ENCODE assay signal across 8 mouse cellular contexts in genomic region chr9:122865697-122866166, GRCm38 (mm10). TPM values are rescaled to one million over a fixed set of nuclear protein-coding genes. Genes with fewer than 3 reads are reported as not detected.
DNase-seq lines count a peak whose midpoint lies in the region; ATAC-seq lines count a peak whose summit lies in the region.

Gene Zfp445 (minus strand): TSS chr9:122866006.

- peaks cover 3% of the 10 kb centered on the region; the same call in 1 of the 2 replicates for H3K9me3 ChIP-seq in forebrain, embryonic 14.5 days (replicated peaks; ENCODE audit: control insufficient read depth, low read length)
- H3K9me3 ChIP-seq in neural tube, embryonic 15.5 days (replicated peaks), result no peaks in the 10 kb centered on the region; the same call in 1 of the 2 replicates

- peak within 1 kb of the TSS; percentile 65 for H3K4me2 ChIP-seq in forebrain, embryonic 14.5 days (ENCODE audit: low read length)
- peak within 1 kb of the TSS; percentile 60 for H3K4me2 ChIP-seq in neural tube, embryonic 15.5 days

- peak within 1 kb of the TSS; percentile 71 for H3K4me3 ChIP-seq in forebrain, embryonic 14.5 days (ENCODE audit: low read depth, low read length)
- H3K4me3 ChIP-seq in neural tube, embryonic 15.5 days (replicated peaks), result peak within 1 kb of the TSS; percentile 87

- H3K36me3 ChIP-seq in forebrain, embryonic 14.5 days (ENCODE audit: control insufficient read depth, insufficient read depth, low read length), result peaks cover 15% of the 10 kb centered on the region
- peaks cover 19% of the 10 kb centered on the region for H3K36me3 ChIP-seq in neural tube, embryonic 15.5 days

- under 1% methylated on average over 34 of the region's 34 CpGs for WGBS in forebrain, embryonic 14.5 days
- WGBS in neural tube, embryonic 15.5 days, result under 1% methylated on average over 34 of the region's 34 CpGs

- peaks cover 10% of the 10 kb centered on the region for H3K4me1 ChIP-seq in forebrain, embryonic 14.5 days (ENCODE audit: control insufficient read depth, insufficient read depth, low read length)
- peaks cover 27% of the 10 kb centered on the region for H3K4me1 ChIP-seq in neural tube, embryonic 15.5 days

- H3K9ac ChIP-seq in forebrain, embryonic 14.5 days (ENCODE audit: low read length), result peak within 1 kb of the TSS; percentile 91
- peak within 1 kb of the TSS; percentile 82 for H3K9ac ChIP-seq in neural tube, embryonic 15.5 days (replicated peaks)

- H3K27me3 ChIP-seq in forebrain, embryonic 14.5 days (replicated peaks; ENCODE audit: control insufficient read depth, insufficient read depth, low read length), result no peaks in the 10 kb centered on the region
- H3K27me3 ChIP-seq in neural tube, embryonic 15.5 days (replicated peaks), result no peaks in the 10 kb centered on the region

- 0 out of 2 replicates have a peak within 1 kb of the TSS, but pooled peaks have one; percentile 6 for H3K27ac ChIP-seq in forebrain, embryonic 14.5 days (ENCODE audit: low read depth, low read length)
- peak within 1 kb of the TSS; percentile 84 for H3K27ac ChIP-seq in neural tube, embryonic 15.5 days (replicated peaks)

- DNase-seq in ES-CJ7 (ENCODE audit: low read depth, low spot score), result peak; percentile 88
- DNase-seq in cerebellum, adult 11 months, result peak; percentile 72
- DNase-seq in forebrain, embryonic 14.5 days (ENCODE audit: low spot score), result peak; percentile 95
- DNase-seq in heart, postnatal 14 days, result peak; percentile 72 to 81
- DNase-seq in layer of hippocampus, adult 11-12 months (ENCODE audit: low spot score), result peak; percentile 76
- peak; percentile 82 to 85 for DNase-seq in lung, adult 18-20 months
- DNase-seq in testis, postnatal 14 days (ENCODE audit: low spot score), result peak; percentile 84

- intact Hi-C loops in heart, postnatal 14 days (cut with DNase I), result loop anchor here (2.0 kb wide), 1 partner anchor 61 kb away; the partner anchor contains the start of gene Tcaim

- peak; percentile 94 for ATAC-seq in forebrain, embryonic 14.5 days
- peak; percentile 93 for ATAC-seq in neural tube, embryonic 15.5 days (ENCODE audit: low FRiP score)

RNA-seq across cellular contexts. Expression of gene Zfp445, which starts in this region (rescaled TPM):
- polyA plus RNA-seq in forebrain, embryonic 14.5 days (2014; fragmentation: Nextera tagmentation; extraction: Ambion mirVana), result 63.1 and 79.1 TPM in 2 replicates
- total RNA-seq in heart, postnatal 14 days (2021), result 100 to 1,000 TPM; 109 to 113 TPM
- 90.1 and 96.7 TPM in 2 replicates for polyA plus RNA-seq in neural tube, embryonic 15.5 days (2015; fragmentation: Nextera tagmentation; extraction: Ambion mirVana)

Comparison
In these comparisons a context has a peak if more than half of its experiments do, and no peak if none do; other contexts are left out.
1. Peak in every context shown above with its lines: DNase-seq, ATAC-seq, H3K4me3 ChIP-seq and H3K27ac ChIP-seq.